Mouse (Mus musculus): ENCODE data around the gene B3galt5.
"Not testable (repeated sequence)": the region's sequence is repeated elsewhere in the genome, so short reads cannot be mapped to it uniquely, and the experiment has no call there.

Gene B3galt5

DNA sequence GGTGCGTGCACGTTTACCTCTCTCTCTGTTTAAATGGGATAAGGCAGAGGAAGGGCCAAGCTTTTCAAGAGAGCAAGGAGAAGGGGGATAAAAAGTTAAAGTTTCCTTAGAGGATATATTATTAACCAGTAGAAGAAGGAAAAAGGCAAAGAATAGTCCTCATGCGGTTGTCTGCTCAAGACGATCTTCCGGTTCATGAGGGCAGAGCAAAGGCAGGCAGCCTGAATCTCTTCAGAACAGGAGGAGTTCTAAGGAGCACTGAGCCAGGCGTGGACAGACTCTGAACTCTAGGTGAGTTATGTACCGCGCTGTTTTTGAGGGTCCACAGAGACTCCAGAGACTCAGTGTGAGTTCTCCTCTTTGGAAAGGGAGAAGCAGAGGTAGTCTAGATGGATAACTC is 22.8 kb downstream of the B3galt5 start:
- in situ Hi-C loops (cut with MboI, MseI), result no loop called here

DNA sequence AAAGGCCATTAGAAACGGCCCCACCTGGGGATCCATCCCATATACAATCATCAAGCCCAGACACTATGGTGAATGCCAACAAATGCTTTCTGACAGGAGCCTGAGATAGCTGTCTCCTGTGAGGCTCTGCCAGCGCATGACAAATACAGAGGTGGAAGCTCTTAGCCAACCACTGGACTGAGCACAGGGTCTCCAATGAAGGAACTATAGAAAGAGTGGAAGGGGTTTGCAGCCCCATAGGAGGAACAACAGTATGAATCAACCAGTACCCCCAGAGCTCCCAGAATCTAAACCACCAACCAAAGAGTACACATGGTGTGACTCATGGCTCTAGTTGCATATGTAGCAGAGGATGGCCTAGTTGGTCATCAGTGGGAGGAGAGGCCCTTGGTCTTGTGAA is 36.1 kb downstream of the B3galt5 start:
- in situ Hi-C loops (cut with MboI, MseI), result no loop called here

DNA sequence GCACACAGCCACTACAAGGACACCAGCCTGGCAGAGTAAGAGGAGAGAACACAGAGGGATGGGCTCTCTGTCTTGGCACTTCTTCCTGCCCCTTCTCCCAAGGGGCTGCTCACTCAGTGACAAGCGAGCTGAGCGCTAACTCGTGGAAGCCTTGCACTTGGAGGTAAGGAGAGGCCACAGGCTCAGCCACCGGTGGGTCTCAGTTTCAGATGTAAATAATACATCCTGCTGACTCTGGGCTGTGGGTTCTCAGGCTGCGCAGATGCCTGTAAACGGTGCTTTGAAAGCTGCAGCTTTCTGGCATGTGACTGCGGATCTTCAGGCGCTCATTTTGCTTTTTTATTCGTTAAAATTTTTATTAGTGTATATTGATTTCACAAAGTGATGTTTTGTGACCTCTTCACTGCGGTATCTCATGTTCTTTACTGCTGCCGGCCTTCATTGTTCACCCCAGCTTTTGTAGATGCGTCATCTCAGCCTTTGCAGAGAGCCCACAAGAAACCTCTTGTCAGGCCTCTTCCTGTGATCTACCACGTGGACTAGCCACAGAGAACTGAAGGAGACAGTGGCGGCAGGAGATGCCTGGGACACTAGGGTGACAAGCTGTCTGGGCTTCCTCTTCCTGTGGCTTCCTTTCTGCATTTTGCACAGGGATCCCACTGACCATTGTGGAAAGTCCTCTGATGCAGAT is 37.5 kb downstream of the B3galt5 start:
- in situ Hi-C loops (cut with MboI, MseI), result no loop called here

DNA sequence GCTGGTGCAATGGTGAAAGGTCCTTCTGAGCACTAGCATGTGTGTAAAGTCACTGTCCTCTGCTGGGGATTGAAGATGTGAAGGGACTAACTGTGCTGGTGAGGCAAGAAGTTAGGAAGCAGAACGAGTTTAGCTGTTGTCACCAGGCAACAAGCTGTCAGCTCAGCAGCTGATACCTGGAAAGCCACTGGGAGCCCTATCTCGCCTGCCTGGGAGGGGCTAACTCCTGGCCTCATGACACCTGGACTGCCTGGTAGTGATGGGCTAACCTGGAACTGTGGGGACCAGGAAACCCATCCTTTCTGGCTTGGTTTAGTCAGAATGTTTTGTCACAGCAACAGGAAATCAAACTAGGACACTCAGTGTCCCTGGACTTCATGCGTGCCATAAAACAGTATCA is 41.0 kb downstream of the B3galt5 start:
- in situ Hi-C loops (cut with MboI, MseI), result no loop called here

DNA sequence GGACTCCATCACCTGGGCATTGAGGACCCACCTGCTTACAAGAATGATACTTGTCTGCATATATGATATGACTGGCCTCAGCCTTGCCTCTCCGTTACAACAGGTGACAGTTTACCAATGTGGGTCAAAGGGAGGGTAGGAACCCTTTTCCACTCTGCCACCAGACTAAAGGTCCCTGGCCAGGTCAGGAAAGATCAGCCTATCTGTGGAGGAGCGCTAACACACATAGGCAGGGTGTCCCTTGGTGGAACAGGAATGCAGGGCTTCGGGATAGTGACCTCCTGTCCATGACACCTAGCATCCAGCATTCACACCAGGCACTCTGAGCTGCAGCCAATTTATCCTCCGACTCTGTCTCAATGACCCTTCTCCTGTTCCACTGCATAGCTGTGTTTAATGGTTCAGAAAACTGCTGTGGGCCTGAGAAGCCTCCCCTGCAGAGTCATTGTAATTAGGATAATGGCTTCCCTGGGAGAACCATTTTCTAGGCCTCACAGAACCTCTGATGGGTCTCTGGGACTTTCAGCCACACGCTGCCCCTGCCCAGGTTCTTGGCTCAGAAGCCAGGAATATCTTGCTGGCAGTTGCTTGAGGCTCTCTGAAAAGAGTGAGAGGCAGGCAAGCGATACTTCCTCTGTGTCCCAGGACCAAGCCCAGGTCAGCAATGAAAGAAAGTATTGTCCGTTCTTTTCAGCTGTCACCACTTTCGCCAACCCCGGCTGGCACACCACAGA is 43.1 kb downstream of the B3galt5 start:
- in situ Hi-C loops (cut with MboI, MseI), result no loop called here

DNA sequence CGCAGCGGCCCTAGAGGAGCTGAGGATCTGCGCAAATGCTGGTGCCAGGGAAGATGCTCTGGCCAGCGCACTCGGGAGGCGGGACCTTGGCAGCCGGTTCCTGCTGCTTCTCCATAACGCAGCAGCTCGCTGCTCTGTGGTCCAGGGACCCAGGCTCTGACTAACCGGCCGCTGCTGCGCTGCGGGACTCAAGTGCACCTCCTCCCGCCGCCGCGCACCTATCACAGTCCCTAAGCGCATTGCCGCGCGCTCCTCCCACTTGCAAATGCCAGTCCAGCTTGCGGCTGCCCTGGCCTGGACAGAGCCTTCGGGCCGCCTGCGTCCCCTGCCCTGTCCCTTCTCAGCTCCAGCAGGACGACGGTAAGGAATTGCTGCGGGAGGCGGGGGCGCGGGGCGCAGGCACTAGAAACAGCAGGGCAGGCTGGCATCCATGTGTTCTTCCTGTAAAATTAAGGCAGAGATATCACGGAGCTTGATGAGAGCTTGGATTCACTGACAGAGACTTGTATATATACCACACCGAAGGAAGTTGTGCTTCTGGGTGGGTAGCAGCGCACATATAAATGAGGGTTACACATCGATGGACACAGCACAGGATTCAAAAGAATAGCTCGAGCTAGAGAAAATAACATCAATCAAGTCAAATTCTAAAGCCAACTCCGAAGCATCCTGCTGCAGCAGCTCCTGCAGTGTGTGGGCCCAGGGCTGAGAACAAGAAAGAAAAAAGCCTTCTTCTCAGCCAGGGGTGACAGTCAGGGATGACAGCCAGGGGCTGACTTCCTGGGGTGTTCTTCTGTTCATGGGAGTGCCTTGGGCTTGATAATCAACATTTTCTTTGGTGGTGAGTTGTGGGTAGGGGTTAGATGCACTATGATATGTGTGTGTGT is 45.4 kb downstream of the B3galt5 start:
- in situ Hi-C loops (cut with MboI, MseI), result no loop called here

DNA sequence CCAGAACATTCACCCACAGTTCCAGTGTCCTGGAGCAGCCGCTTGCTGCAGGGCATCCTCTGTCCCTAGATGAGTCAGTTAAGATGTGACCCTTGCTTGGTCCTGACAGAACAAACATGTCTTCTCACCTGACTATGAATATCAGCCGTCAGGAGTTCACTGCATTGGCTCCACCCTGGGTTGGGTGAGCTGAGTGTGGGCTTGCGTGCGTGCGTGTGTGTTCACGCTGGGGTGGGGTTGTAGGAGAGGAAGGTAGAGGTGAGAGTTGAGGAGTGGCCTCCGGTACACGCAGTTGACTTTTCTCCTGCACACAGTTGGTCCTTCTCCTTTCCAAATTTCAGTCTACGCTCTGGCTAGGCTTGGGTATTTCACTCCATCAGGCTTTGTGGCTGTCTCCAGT is 47.0 kb downstream of the B3galt5 start:
- in situ Hi-C loops (cut with MboI, MseI), result no loop called here

DNA sequence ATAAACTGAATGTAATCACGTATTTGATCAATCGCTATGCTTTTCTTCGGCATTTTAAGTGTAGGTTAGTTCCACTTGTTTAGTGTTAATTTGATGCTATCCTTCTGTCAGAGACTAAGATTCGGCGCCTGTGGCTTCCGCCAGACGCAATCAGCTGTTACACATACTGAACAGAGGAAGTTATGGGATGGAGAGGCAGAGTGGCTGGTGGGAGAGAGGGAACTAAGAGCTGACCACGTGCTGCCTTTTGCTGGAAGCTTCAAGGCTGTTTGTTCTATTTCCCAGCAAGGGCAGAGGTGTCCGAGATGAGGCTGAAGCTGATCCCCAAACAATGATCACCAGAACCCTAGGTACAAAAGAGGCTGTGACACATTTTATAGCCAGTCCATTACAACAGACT is 56.3 kb downstream of the B3galt5 start:
- in situ Hi-C loops (cut with MboI, MseI), result no loop called here

DNA sequence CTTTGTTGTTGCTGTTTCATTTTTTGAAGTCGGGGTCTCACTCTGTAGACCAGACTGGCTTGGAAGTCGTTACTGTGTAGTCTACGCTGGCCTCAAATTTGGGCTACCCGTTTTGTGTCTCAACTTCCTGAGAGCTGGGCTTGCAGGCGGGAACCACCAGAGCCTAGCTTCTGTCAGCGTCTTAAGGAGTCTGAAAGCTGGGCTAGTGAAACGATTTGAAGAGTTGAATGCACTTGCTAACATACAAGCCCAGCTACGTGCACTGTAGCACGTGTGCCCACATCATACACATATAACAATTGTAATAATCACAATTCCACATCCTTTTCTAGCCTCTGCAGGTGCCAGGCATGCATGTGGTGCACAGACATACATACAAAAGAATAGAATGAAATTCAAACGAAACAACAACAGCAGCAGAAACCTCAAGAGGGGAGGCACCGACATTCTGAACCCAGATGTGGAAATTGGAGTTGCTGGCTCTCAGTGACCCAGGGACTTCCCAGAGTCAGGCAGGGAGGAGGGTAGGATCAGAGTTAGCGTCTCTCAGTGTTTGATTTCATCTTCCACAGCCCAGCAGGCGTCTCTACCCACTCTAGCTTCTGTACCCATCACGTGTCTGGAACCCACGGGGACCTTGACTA is 57.1 kb downstream of the B3galt5 start:
- in situ Hi-C loops (cut with MboI, MseI), result no loop called here

DNA sequence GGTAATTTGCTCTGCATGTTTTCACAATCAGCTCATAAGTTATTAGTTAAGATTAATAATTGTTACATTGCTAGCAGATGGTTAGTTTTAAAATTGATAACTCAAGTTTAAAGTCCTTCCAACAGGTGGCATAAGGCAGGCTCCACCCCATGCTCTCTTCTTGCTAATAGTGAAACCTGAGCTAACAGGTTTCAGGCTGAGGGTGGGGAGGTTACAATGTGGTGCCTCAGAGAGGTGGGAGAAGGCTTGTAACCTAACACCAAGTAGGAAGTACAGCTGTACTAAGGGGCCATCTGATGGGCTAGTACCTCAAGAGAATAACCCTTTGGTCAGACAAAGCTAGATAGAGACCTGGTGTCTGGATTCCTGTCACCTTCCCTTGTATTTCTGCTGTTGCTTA is 62.5 kb downstream of the B3galt5 start:
- in situ Hi-C loops (cut with MboI, MseI), result no loop called here

DNA sequence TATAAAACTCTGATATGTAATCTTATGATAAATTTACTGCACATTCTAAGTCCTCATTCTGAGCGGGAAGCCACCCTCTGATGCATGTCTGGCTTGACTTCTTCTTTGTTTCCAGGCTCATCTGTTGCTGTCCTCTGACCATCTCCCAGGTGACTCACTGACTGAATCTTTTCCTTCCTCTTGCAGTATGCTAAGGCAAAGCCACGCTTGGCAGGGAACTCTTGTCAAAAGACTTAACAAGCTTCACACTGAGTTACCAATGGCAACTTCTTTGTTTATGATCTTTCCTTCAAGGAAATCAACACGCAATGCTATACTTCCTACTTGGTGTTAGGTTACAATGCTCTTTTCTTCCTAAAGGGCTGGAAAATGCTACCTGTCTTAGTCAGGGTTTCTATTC is 63.0 kb downstream of the B3galt5 start:
- in situ Hi-C loops (cut with MboI, MseI), result no loop called here

DNA sequence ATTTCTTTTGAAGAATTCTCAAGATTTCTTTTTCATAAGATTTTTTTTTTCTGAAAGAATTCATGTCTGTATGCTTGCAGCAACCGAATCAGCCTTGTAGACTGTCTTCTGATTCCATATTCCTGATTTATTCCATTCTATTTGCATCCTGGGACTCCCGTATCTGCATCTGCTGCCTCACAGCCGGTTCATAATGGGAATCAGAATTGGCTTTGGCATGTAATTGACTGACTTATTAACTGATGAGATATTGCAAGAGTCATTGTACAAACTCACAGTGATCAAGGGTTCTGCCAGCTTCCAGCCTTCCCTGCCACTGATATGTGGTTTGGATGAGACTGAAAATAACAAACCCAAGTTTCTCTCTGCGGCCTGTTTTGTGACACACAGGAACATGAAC is 67.8 kb downstream of the B3galt5 start:
- in situ Hi-C loops (cut with MboI, MseI), result no loop called here

DNA sequence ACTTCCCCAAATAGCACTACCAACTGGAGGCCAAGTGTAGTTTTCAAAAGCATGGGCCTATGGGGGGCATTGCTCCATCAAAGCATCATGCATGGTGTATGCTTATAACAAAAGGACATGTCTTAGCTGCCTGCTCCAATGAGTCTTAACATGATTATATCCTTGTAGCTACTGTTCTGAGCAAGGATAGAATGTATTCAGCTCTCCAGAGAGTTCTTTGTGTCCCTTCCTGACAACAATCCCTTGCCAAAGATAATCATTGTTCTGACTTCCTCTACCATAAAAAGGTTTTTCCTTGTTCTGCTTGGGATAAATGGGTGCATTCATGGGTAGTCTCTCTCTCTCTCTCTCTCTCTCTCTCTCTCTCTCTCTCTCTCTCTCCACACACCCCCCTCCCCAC is 68.8 kb downstream of the B3galt5 start:
- in situ Hi-C loops (cut with MboI, MseI), result no loop called here

DNA sequence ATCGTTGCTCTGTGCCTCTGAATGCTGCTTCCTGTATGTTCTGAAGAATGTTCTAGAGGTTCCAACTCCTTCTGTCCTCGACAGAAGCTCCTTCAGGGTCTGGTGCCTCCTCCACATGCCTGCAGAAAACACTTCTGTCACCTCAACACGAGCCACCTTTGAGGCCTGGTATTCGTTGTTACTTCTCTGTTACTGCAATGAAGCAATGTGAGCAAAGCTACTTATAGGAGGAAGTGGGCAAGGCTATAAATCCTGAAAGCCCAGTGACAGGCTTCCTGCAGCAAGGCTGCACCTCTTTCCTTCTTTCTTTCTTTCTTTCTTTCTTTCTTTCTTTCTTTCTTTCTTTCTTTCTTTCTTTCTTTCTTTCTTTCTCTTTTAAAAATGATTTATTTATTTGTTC is 71.3 kb downstream of the B3galt5 start:
- in situ Hi-C loops (cut with MboI, MseI), result no loop called here

DNA sequence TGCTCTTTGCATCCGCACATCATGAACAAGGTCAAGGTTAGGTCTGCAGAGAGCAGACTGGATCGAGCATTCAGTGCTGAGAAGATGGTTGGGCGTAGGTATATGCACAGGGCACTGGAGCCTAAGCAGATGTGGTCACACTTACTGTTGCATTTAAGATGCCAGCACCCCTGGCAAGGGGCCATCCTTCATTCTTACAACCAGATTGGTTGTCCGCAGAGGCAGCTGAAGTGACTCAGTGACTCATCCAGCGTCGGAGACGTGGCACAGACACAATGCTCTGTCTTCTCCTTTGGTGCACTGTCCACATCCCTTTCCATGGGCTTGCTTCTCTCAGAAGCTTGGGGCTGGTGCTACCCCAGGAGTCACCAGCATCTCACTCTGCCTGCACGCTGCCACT is 82.2 kb downstream of the B3galt5 start:
- in situ Hi-C loops (cut with MboI, MseI), result no loop called here

DNA sequence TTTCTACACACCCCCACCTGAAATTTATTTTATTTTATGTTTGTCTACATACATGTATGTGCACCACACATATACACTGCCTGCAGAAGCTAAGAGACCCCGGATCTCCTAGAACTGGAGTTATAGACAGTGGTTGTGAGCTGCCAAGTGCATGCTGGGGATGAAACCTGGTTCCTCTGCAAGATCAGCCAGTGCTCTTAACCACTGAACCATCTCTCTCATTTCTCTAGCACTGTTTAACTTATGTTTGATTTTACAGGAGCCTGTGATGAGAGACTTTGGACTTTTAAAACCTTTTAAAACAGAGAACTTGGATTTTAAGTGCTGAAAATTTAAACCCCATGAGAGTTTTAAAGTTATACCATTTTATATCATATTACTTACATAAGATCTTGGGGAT is 87.1 kb downstream of the B3galt5 start:
- in situ Hi-C loops (cut with MboI, MseI), result no loop called here

DNA sequence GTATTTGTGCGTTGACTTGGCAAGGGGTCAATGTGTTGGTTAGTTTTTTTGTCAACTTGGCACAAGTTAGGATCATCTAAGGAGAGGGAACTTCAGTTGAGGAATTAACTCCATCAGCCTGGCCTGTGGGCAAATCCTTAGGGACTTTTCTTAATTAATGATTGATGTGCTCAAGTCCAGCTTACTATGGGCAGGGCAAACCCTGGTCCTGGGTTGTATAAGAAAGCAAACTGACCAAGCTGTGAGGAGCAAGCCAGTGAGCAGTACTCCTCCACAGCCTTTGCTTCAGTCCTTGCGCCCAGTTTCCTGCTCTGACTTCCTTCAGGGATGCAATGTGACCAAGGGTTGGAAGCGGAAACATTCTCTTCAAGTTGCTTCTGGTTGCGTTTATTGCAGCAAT is 87.6 kb downstream of the B3galt5 start:
- in situ Hi-C loops (cut with MboI, MseI), result no loop called here

DNA sequence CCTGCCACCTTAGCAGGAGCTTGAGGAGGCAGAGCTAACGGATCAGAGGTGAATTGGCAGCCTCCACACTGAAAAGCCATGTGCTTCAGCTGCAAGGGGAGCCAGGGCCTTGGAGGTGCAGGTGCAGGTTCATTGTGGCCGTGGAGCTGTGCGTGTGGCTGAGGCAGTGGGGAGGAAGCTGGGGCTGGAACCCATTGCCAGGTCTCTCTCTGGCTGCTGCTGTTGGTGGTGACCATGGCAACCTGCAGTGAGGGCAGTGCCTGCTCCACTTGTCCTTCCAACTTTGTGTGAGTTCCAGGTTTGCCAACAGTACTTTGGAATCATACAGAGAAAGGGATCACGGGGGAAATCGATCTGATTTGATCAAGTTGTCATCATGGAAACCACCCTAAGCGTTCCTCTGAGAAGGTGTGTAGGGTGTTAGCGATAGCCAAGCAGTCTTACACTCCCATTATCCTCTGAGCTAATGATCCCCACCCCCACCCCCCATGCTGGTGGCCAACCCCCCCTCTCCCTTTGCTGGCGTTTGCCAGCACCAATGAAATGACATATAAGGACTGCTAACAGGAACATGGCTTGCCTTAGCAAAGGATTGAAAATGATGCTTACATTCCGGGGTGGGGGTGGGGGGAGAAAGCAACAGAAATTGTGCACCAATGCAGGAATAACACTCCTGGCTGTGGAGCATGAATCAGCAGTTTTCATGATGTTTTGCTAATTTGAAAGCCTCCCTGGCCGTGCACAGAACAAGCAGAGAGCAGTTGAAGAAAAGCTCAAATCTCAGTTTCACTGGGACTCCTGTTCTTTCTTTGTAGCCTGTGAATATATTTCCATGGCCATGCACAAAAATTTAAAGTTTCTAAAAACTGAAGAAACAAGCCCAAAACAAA is 90.8 kb downstream of the B3galt5 start:
- in situ Hi-C loops (cut with MboI, MseI), result no loop called here

DNA sequence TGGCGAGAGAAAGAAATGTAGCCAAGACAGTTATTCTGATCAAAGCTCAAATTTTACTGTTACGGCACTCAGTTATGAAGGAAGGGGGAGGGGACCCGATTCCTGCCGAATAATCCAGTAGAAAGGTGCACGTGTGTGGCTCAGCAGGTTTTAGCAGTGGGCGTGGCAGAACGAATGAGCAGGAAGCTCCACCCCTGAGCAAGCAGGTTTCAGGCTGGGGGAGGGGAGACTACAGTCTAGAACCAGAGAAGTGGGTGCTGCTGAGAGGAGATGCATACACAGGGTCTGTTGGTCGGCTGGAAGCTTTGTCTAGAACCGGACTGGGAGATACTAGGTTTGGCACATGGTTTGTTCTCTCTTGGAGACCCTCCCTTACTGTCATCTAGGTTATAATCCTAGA is 91.7 kb downstream of the B3galt5 start:
- in situ Hi-C loops (cut with MboI, MseI), result not testable (repeated sequence)

DNA sequence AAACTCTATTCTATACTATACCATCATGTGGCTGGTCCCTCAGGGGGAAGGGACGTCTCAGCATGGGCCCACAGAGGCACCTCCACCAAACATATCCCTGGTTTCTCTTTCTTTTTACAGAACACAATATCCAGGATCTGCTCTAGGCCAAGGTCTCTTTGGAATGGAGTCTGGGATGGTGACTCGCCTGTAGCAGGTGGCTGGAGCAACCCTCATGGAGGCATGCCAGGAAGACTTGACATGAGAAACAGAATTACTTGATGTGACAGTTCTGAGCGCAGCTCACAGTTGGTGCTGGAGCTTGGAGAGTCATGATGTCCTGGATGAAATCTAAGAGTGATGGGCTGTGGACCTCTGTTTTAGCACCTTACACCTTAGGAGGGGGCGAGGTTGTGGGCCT is 104.0 kb downstream of the B3galt5 start:
- in situ Hi-C loops (cut with MboI, MseI), result no loop called here

DNA sequence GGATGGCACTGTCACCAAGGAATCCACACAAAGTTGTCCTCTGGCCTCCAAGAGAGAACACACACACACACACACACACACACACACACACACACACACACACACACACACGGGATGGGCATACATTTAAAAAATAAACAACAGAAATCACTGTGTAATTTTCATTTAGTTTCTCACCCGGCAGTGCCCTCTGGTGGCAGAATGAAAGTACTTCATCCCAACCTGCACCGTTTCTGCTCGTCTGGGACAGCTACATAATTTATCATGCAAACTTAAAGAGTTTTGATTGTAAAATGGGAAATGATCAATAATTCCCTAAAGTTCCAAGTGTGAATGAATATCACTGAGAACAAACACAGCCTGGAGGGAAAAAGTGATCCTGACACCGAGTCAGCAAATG is 105.7 kb downstream of the B3galt5 start:
- in situ Hi-C loops (cut with MboI, MseI), result loop anchor here (5.0 kb wide), 1 partner anchor 114 kb away; no protein-coding TSS in a partner anchor
